Mouse (Mus musculus) left cerebral cortex, adult 2 months (tissue): ENCODE measurements around the gene Myo19. TPM values are rescaled to one million over a fixed set of nuclear protein-coding genes. Genes with fewer than 3 reads are reported as not detected.

Source experiments
- DNase-seq, 2 experiments: peaks; one replicate each; pipeline ENCODE4 v3.0.0; 2021 to 2022; ENCODE audit warnings: low spot score in 2 of 2, mixed read lengths in 1 of 2; ENCODE audit errors: extremely low spot score in 1 of 2
- H3K27ac ChIP-seq: fragments of 200-600 bp; 2 replicates; pipeline ENCODE4 v1.8.1; 2022
- H3K4me3 ChIP-seq: fragments of 200-600 bp; 2 replicates; pipeline ENCODE4 v1.8.1; 2022
- CTCF ChIP-seq: fragments of 200-600 bp; IDR thresholded peaks from 2 replicates; pipeline ENCODE4 v1.8.1; 2022; ENCODE audit warnings: antibody characterized with exemption, mild to moderate bottlenecking, moderate library complexity
- intact Hi-C: fragments of 180-260 bp; cut with DNase I; formaldehyde crosslinking; loops from one replicate; pipeline ENCODE4 v1.15.1; 2025
- long read RNA-seq, 2 experiments: library from polyadenylated mRNA; stranded (forward); transcript quantifications; one replicate each; pipeline ENCODE4 v2.0.0; 2021; ENCODE audit warnings: borderline mapping rate in 2 of 2
- total RNA-seq, 2 experiments: library from RNA; stranded (reverse); gene quantifications; 2 replicates each; pipeline ENCODE4 v1.2.3; 2021

Myo19 gene
- total RNA-seq: 10 to 100 TPM; 14.5 to 20.5 TPM
- long read RNA-seq, experiment 1, partial matches to known transcripts: 3 of 9 reads
- long read RNA-seq, experiment 1, other reads (novel, unspliced or antisense): 6 of 9 reads
- long read RNA-seq, experiment 2, full-length matches to known transcripts: 2 of 20 reads
- long read RNA-seq, experiment 2, partial matches to known transcripts: 1 of 20 reads
- long read RNA-seq, experiment 2, other reads (novel, unspliced or antisense): 17 of 20 reads

DNA sequence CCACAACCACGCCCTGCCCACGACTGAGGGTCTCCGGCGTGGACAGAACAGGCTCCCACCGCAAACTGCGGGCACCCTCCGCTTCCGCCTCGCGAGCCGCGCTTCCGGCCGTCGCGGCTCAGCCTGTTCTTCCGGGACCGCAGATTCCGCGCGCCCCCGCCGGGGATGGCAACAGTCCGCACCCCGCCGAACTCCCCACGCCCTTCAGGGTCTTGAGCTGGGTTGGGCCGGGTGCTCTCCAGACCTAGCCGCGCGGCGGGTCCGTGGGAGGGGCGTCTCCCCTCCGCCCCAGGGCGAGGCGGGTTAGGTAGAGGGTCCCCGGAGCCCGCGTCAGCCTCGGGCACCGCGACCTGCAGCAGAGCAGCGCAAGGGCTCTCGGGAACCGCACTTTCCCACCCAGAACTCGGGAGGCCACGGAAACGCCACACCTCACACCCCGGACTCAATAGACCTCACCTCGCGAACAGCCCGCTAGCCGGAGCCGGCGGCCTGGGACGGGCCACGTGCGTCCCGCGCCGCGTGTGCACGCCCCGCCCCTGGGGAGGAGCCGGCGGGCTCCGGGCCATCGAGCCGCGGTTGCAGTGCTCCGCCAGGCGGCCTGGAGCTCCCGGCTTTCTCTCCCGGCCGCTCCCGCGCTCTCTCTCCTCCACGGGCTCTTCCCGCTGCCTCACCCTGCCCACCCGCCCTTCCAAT lies at the start of gene Myo19, which contains the start of gene Pigw:
Gene Myo19 (plus strand): TSS at position 377 of the 693 bp plus-strand sequence.
Gene Pigw (minus strand): TSS at position 514 of the 693 bp plus-strand sequence.
- Histone ChIP-seq H3K4me3 (peak within 1 kb of the TSS; percentile 96), H3K27ac (peak within 1 kb of the TSS; percentile 91)
- peak; percentile 80 to 82 for DNase-seq
- peak; percentile 36 for TF ChIP-seq CTCF
- intact Hi-C loops: loop anchor here (1.0 kb wide), 1 partner anchor 10 kb away; the partner anchor contains the start of gene Ggnbp2

- Histone ChIP-seq H3K4me3 (no peak overlapping the region), H3K27ac (no peak overlapping the region)
- TF ChIP-seq CTCF: peak; percentile 22
- intact Hi-C loops: no loop called here
- no peak for DNase-seq
Observed at GRCm38 (mm10) chr11:84839330-84839729, 40.6 kb upstream of the Myo19 start.

DNA sequence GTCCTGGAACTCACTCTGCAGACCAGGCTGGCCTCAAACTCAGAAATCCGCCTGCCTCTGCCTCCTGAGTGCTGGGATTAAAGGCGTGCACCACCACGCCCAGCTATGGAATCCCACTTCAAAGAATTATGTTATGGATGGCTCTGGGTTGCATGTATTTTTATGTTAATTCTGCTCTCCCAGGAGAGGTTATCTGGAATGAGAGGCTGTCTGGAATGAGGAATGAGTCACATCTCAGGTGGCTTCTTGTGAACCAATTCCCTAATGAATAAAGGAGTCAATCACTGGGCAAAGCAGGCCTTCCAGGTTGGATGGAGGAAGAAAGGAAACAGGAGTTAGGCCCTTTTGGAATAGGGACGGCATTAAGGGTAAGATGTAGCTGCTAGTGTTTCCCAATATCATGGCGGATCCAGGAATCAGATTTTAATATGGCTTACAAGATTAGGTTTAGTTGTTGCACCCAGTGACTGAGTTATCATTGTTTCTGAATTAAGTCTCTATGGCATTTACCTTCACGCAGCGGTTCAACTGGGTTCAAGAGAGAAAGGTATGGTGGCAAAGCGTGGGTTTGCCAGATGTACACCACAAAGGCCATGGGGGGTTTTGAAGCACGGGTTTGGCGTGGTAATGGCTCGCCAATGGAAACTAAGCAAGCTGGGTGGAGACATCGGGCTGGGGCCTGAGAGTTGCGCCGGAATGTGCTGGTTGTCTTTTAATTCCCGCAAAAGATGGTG lies 33.0 kb upstream of the Myo19 start:
- intact Hi-C loops: no loop called here
- Histone ChIP-seq H3K4me3 (no peak overlapping the region), H3K27ac (no peak overlapping the region)
- no peak for TF ChIP-seq CTCF
- DNase-seq: no peak

- Histone ChIP-seq H3K4me3 (no peak overlapping the region), H3K27ac (no peak overlapping the region)
- DNase-seq: no peak
- no peak for TF ChIP-seq CTCF
- intact Hi-C loops: no loop called here
Observed at GRCm38 (mm10) chr11:84847475-84848090, 32.4 kb upstream of the Myo19 start.

- DNase-seq: no peak
- intact Hi-C loops: loop anchor here (2.0 kb wide), 1 partner anchor 22 kb away; no protein-coding TSS in a partner anchor
- Histone ChIP-seq H3K4me3 (no peak overlapping the region), H3K27ac (no peak overlapping the region)
- TF ChIP-seq CTCF: no peak
Observed at GRCm38 (mm10) chr11:84855285-84855684, 24.7 kb upstream of the Myo19 start.

GRCm38 (mm10) chr11:84865268-84865667 lies 14.7 kb upstream of the Myo19 start:
- Histone ChIP-seq H3K27ac (no peak overlapping the region), H3K4me3 (no peak overlapping the region)
- DNase-seq: no peak
- intact Hi-C loops: no loop called here
- no peak for TF ChIP-seq CTCF

DNA sequence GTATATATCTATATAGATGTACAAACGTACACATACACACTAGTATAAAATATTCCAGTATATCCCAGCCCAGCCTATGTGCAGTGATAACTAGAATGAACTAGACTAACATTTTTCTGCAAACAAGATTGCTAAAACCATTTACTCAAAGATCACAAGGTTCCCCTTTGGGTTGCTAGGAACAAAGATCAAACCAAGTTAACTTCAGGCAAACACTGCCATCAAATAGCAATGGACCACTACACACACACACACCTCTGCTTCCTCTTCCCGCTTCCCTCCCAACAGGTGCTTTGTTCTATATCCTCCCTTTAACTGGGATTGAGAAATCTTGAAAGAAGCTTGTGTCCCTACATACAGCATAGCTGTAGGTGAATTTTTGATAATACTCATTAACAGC lies 12.4 kb upstream of the Myo19 start:
- TF ChIP-seq CTCF: no peak
- no peak for DNase-seq
- H3K4me3 ChIP-seq: no peak overlapping the region
- intact Hi-C loops: no loop called here
- no peak overlapping the region for H3K27ac ChIP-seq

- intact Hi-C loops: no loop called here
- TF ChIP-seq CTCF: no peak
- no peak for DNase-seq
- Histone ChIP-seq H3K27ac (peak overlapping the region; percentile 93; the same call in 1 of the 2 replicates), H3K4me3 (peak overlapping the region; percentile 88)
Observed at GRCm38 (mm10) chr11:84868786-84869259, 11.1 kb upstream of the Myo19 start.

GRCm38 (mm10) chr11:84869537-84870232 lies 10.3 kb upstream of the Myo19 start:
- no peak; the same call in 1 of the 2 replicates for TF ChIP-seq CTCF
- intact Hi-C loops: loop anchor here (1.0 to 5.0 kb wide), 3 partner anchors 11 to 273 kb away; partner anchors contain the start of genes Myo19, Pigw and Usp32
- peak; percentile 87 to 92 for DNase-seq
- peak overlapping the region; percentile 93 for H3K27ac ChIP-seq
- H3K4me3 ChIP-seq: peak overlapping the region; percentile 88

DNA sequence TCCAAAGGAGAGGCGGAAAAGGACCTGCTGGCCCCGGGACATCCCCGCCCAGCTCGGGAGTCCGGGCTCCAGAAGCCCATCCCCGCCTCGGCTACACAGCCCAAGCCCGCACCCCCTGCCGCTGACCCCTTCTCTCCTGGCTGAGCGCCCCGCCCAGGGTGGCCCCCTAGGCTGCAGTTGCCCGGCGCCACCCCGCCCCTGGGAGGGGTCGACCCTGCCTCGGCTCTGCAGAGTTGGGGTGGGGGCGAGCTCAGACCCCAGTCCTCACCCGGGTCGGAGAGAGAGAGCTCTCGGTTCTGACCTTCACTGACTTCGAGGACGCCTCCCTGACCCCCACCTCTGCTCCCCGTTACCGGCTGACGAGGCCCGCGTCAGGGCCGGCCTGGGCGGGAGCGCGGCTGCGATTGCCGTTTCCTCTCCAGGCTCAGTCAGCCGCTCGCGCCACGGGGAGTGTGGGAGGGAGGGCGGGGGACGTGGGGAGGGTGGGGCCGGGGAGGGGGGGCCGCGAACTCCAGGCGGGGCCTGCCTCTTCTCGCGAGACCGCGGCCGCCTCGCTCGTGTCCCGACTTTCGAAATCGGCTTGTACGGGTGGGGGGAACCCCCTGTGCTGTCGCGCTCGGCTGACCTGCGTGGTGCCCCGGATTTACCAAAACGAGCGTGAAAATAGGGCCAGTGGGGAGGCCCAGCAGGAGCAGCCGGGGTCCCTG lies 9.5 kb upstream of the Myo19 start, which contains the start of gene Ggnbp2:
Gene Ggnbp2 (minus strand): TSS at position 481 of the 707 bp plus-strand sequence.
- no peak for TF ChIP-seq CTCF
- H3K27ac ChIP-seq: peak within 1 kb of the TSS; percentile 100
- DNase-seq: peak; percentile 88 to 92
- intact Hi-C loops: loop anchor here (1.0 to 5.0 kb wide), 3 partner anchors 10 to 272 kb away; partner anchors contain the start of genes Myo19, Pigw and Usp32
- H3K4me3 ChIP-seq: peak within 1 kb of the TSS; percentile 88
